Mouse (Mus musculus): ENCODE data around the gene Ndst4. TPM values are rescaled to one million over a fixed set of nuclear protein-coding genes. Genes with fewer than 3 reads are reported as not detected.

The Ndst4 gene
- total RNA-seq, 4 experiments from 2014 or later, result not detected

DNA sequence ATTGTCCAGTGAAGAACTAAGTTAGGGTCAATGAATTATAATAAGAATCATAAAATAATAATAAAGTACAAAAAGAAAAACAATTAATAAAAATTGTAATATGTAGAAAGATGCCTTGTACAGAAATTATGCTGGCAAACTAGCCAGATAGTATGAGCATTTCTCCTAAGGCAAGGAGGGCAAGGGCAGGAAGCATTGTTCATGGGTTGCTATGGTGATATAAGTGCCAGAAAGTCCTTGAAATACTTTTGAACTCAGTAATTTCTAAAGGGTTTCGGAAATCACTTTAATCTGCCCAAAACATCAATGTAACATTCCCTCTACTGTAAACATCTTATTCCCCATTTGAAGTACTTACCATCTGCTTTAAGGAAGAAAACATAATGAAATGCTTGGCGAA lies 319.1 kb downstream of the Ndst4 start:
- DNase-seq (ENCODE audit: low spot score), result no peak

DNA sequence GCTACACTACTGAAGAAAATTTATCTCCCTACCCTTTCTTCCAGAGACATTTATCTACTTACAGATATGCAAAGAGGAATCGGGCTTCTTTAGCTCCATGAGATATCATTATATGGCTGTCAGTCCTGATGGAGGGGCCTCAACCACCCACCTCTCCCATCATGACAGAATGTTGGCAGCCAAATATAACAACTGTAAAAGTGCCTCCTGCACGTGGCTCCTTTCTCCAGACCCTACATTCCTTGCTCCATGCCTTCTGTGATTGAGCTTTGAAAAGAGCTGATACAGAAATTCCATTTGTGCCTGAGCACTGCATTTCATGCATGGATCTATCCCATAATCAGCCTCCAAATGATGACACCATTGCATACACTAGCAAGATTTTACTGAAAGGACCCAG lies 331.1 kb downstream of the Ndst4 start:
- DNase-seq (ENCODE audit: low spot score), result no peak

DNA sequence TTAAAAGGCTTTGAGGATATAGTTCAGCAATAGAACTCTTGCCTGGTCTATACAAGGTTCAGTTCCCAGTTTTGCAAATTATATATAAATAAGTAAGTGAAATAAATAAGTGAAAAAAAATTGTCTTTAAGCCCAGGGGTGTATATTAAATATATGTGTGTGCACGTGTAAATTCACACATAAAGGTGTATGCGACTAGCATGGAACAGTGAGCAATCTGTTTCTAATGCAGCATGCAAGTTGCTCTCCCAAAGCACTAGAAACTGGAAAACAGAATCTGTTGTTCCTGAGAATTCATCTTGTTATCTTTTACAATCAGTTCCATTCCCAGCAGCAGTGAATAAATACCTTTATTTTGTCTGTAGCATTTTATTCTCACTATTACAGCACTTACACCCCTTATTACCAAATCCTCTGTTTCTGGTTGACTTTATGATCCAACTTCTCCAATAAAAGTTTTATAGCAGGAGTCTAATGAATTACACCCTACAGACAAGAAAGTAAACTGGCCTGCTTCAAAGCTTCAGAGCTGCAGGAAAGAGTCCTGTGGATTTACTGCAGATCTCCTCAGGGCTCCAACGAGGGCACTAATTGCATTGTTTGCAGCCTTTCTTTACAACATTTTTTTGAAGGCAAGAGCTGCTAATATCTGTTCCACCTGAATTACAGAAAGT lies 340.7 kb downstream of the Ndst4 start:
- no peak for DNase-seq (ENCODE audit: low spot score)

DNA sequence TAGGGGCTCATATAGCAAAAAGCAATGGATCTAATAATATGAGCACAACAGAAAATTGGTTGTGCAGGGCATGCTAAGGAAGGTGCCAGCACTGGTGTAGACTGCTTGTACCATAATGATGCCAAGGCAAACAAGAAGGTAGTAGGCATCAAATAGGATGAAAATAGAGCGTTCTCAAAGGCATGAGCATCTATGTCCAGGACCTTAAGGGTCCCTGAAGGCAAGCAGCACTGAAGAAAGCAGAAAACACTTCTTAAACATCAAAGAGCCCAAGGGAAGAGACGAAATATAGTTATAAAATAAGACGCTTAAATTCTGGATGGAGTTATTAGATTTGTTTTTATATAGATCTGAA lies 341.2 kb downstream of the Ndst4 start:
- DNase-seq (ENCODE audit: low spot score), result no peak

DNA sequence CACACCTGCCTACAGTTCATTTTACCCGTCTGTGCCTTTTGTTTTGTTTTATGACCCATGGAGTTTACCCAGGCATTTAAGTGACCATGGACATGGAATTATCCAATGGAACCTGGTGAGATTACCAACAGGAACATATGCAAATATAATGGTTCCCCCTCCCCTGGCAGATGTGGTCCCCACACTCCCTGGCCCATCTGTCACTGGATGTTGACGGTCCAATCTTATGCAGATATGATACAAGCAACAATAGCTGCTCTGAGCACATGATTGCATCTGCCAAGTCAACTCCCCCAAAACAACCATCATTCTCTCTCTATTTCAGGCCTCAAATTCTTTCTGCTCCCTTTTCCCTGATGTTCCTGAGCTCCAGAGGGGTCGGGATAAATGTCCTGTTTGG lies 342.5 kb downstream of the Ndst4 start:
- no peak for DNase-seq (ENCODE audit: low spot score)

DNA sequence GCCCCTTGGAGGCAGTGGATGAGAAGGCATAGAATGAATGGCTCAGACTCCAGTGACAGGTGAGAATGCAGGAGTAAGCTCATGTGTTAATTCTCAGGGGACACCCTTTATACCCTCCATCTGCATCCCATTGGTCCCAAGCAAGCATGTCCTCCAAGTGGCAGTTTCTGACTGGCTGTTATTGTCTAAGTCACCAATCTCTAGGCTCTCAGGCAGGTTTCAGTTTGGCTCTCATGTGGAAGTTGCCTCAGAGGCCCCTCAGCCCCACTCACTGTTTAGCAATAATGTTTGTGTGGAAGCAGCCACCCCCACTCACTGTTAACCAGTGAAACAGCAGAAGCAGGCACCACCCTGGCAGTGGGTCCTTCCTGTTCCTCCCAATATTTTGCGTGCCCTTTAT lies 353.0 kb downstream of the Ndst4 start:
- no peak for DNase-seq (ENCODE audit: low spot score)

DNA sequence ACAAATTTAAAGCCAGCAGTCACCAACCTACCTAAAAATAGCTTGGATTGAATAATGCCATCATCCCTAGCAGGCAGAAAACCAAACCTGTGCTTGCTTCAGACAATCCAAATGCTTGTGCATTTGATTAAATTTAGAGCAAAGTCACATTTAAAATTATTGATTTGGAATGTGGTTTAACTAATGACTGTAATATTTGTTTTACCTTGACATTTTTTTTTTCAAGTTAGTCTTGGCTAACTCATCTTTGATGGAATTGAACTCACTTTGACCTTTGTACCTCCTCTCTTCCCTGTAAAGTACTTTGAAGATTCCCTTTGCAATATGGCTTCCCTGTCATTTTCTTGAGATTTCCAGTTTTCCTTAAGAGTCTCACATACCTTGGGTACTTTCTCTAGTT lies 356.8 kb downstream of the Ndst4 start:
- no peak for DNase-seq (ENCODE audit: low spot score)

Measured in heart, adult 8-10 months (tissue).